ENCODE assay signal across 26 mouse cellular contexts in the genomic region with DNA sequence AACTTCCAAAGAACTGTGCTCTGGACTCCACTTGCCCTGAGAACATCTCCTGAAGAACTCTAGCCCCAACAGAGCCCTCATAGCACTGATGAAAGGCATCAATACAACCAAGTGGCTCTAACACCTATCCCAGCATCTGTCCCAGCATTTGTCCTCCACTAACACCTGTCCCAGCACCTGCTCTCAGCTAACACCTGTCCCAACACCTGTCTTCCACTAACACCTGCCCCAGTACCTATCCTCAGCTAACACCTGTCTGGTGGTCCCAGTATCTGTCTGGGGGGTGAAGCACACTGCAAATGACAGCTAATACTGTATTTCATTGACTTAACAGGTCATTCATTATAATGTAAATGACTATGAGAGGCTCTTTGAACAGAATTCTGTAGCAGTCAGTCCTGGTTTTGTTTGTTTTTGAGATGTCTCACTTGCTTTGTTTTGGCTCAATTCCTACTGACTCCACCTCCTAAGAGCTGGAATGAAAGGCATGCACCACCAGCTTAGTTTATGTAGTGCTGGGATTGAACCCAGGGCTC. TPM values are rescaled to one million over a fixed set of nuclear protein-coding genes. Genes with fewer than 3 reads are reported as not detected.
"Had no signal": no experiment of that assay in that cellular context is flagged by ENCODE, and none has a peak within 500 bp of the region (broad histone marks: within the 10 kb centered on the region; RNA-seq: fewer than 3 reads in every experiment).

No protein-coding gene starts in this region.

- DNase-seq: gastrocnemius, postnatal 14 days; gastrocnemius, postnatal 36 days; heart, adult 11 months; heart, adult 2 months; heart, postnatal 10 days; heart, postnatal 4 days; kidney, adult 18-20 months; kidney, adult 8-10 months; kidney, postnatal 14 days; layer of hippocampus, adult 9-11 months; layer of hippocampus, postnatal 36 days; left cerebral cortex, postnatal 4 days; liver, embryonic 13.5 days had no signal

- H3K9ac ChIP-seq: heart, embryonic 12.5 days; hindbrain, embryonic 12.5 days; hindbrain, embryonic 14.5 days; intestine, embryonic 15.5 days; limb, embryonic 13.5 days; limb, embryonic 15.5 days; liver, embryonic 13.5 days had no signal

- H3K4me2 ChIP-seq: heart, embryonic 12.5 days; hindbrain, embryonic 12.5 days; hindbrain, embryonic 14.5 days; intestine, embryonic 15.5 days; limb, embryonic 13.5 days; limb, embryonic 15.5 days; liver, embryonic 11.5 days; liver, embryonic 13.5 days had no signal

- ATAC-seq: hindbrain, embryonic 16.5 days; inflammation-experienced regulatory T-cells, adult 6 months; intestine, embryonic 15.5 days; intestine, postnatal 0 days had no signal

- H3K36me3 ChIP-seq: heart, embryonic 10.5 days; heart, embryonic 12.5 days; hindbrain, embryonic 10.5 days; hindbrain, embryonic 12.5 days; intestine, embryonic 15.5 days; limb, embryonic 13.5 days; limb, embryonic 15.5 days; liver, embryonic 13.5 days had no signal

- H3K27ac ChIP-seq: heart, adult 2 months; heart, embryonic 10.5 days; hindbrain, embryonic 10.5 days; hindbrain, embryonic 12.5 days; hindbrain, embryonic 14.5 days; intestine, embryonic 15.5 days; limb, embryonic 13.5 days; limb, embryonic 15.5 days; liver, embryonic 13.5 days had no signal

- H3K9me3 ChIP-seq: heart, embryonic 10.5 days; heart, embryonic 12.5 days; hindbrain, embryonic 10.5 days; hindbrain, embryonic 12.5 days; intestine, embryonic 15.5 days; limb, embryonic 13.5 days; limb, embryonic 15.5 days; liver, embryonic 13.5 days had no signal

- H3K27me3 ChIP-seq: heart, embryonic 12.5 days; hindbrain, embryonic 12.5 days; intestine, embryonic 15.5 days; limb, embryonic 13.5 days; limb, embryonic 15.5 days; liver, embryonic 13.5 days had no signal

- H3K4me1 ChIP-seq: intestine, embryonic 15.5 days; liver, embryonic 13.5 days had no signal

- H3K4me3 ChIP-seq: heart, adult 2 months; heart, embryonic 10.5 days; heart, embryonic 12.5 days; hindbrain, embryonic 10.5 days; hindbrain, embryonic 12.5 days; intestine, embryonic 15.5 days; limb, embryonic 13.5 days; limb, embryonic 15.5 days; liver, embryonic 13.5 days had no signal

RNA-seq across cellular contexts. Expression of a gene that starts 54.7 kb away (rescaled TPM):
- total RNA-seq: heart, adult 2 months; heart, postnatal 25 days had no signal
- polyA plus RNA-seq: heart, adult 2 months had no signal
